Mouse (Mus musculus): Measurements from ENCODE around the gene Tcf7l2.

Tcf7l2 gene

DNA sequence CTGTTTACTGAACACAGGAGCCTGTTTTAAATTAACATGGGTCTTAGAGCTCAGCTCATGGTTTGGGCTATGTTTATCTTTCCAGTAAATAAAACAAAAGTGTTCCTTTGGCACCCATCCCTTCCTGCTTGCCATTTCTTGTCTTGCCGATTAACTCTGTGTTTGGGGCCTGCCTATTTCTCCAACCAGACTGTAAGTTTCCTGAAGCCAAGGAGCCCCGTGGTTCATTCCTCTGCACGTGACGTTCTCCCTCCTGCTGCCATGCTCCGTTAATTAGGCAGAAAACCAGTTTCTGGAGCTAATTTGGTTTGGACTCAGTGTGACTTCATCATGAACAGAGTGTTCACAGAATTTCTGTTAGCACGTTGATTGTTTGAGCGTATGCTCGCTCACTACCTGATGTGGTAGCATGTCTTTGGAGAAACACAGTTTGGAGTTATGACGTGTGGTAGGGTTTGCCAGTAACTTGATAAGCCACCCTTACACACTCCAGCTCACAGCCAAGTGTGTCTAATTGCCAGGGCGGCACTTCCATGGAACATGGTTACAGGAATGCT is 84.4 kb downstream of the Tcf7l2 start:
- DNase-seq (ENCODE audit: low read depth in 1 of 2, low spot score in 2 of 2) = no peak

DNA sequence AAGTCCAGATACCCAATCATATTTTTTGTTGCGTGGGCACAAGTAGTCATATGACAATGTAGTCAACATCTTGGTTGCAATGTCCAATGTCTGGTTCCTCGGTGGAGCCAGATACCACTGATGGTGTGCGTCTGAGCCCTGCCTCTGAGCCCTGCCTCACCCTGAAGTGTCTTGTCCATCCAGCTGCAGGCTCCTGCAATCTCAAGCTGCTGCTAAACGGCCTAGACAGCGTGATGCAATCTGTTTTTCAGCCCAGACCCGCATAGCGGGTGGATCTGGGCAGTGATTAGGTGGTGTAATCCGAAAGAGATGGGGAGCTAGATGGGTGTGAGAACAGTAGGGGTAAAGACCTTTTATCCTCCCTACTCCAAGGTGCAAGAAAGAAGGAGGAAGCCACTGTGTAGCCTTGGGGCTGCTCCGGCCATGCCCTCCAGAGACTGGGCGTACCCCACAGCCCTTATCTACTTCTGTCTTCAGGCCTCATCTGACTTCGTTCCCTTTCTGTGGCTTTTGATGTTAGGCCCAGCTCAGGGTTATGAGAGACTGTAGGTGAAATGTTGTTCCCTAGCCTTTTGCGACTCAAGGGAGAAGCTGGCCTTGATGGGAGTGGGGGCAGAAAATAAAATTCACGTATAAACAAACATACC is 86.1 kb downstream of the Tcf7l2 start:
- DNase-seq (ENCODE audit: low read depth in 1 of 2, low spot score in 2 of 2) = no peak

DNA sequence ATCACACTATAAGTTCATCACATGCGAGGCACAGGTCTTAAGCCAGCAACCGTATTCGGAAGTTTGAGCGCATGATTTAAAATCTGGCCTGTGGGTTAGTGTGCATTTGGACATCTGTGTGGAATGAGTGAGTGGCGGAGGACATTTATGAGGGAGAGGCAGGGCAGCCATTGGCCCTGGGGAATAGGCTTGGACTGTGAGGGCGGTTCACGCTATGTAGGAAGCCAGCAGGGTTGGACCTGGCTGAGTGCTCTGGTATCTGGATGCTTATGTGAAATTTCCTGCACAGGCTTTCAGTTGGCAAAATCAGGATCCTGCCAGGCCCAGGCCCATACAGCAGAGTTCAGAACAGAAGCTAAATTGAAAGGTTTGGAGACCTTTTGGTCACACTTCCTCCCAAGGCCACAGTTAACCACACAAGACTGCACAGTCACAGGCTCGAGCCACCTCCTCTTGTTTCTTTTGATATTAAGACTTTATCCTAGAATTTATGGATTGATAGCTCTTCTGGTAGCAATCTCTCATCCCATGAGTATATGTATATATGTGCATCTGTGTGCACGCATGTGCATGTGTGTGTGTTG is 89.4 kb downstream of the Tcf7l2 start:
- no peak for DNase-seq (ENCODE audit: low read depth in 1 of 2, low spot score in 2 of 2)

DNA sequence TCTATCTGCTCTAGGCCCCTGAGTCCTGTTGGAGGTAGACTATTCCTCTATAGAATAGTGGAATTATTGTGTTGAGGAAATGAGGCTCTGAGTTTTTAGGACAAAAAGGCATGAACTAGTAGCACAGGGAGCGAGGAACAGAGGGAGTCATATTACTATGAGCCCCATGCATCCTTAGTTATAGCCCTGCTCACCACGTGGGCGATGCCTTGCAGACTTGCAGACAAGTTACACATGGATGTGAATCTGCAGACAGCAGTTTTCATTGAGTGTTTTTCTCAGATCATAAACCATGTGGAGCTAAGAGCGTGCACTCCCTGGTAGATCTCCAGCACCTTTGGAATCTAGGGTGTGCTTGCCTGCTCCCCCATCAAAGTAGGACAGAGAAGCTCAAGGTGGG is 90.5 kb downstream of the Tcf7l2 start:
- DNase-seq (ENCODE audit: low read depth in 1 of 2, low spot score in 2 of 2) = no peak

DNA sequence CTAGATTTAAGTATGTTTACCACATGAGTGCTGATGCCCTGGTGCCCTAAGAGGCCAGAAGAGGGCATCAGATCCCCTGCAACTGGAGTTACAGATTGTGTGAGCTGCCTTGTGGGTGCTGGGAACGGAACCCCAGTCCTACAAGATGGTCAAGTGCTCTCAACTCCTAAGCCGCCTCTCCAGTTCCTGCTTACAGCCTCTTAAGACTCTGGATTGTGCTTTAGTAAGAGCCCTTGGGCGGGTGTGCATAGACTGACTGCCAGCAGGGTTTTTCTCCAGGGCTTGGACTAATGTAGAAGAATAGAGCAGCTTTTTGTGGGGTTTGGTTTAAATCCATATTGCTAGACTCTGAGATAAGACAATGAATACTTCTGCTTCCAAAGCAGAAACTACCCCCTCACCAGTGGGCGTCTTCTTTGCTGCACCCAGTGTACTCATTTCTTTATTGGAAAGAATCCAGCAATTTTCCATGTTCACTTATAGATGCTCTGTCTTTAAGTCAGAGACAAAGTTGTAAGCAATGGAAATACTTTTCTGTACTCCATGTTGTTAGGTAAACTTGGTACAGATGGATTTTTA is 92.3 kb downstream of the Tcf7l2 start:
- DNase-seq (ENCODE audit: low read depth in 1 of 2, low spot score in 2 of 2) = no peak

DNA sequence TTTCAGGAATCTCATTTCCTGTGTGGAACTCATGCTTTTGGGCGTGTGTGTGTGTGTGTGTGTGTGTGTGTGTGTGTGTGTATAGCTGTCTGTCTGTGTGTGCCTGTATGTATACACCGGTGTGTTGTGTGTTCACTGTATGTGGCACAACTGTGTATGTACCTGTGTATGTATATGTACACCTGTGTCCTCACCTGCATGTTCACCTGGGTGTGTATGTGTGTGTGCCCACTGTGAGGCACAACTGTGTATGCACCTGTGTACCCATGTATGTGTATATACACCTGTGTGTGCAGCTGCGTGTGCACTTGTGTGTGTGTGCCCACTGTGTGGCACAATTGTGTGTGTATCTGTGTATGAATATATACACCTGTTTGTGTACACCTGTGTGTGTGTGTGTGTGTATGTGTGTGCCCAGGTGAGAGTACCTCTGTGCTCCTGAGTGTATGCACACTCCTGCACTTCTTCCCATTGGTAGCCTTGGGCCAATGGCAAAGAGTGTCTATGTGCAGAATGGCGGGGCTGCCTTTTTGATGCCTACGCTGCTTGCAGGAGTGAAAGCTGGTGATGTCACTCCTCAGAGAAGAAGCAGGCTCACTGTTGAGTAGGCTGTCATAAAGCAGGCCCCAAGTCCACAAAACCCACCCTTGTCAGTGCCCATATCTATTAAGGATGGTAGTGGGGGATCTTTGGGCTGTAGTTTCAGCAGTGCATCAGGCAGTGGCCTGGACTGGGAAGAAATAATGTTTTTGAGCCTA is 95.5 kb downstream of the Tcf7l2 start:
- DNase-seq (ENCODE audit: low read depth in 1 of 2, low spot score in 2 of 2) = no peak

DNA sequence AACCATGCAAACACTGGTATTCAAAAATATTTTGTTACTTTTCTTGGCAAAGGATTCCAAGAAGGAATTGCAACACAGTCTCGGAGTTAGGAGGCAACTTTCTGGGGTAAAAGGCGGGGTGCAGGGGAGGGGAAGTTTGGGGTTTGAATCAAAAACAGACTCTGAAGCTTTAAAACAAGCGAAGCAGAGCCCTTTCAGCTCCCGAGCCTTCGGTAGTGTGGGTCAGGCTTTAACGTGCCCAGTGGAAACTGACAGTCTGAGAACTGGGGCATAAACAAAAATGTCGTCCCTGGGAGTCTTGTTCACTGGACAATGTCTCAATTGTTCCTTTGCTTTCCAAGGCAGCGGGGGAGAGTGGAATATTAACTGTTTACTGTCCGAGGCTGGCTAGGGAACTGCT is 96.3 kb downstream of the Tcf7l2 start:
- DNase-seq (ENCODE audit: low read depth in 1 of 2, low spot score in 2 of 2) = no peak

DNA sequence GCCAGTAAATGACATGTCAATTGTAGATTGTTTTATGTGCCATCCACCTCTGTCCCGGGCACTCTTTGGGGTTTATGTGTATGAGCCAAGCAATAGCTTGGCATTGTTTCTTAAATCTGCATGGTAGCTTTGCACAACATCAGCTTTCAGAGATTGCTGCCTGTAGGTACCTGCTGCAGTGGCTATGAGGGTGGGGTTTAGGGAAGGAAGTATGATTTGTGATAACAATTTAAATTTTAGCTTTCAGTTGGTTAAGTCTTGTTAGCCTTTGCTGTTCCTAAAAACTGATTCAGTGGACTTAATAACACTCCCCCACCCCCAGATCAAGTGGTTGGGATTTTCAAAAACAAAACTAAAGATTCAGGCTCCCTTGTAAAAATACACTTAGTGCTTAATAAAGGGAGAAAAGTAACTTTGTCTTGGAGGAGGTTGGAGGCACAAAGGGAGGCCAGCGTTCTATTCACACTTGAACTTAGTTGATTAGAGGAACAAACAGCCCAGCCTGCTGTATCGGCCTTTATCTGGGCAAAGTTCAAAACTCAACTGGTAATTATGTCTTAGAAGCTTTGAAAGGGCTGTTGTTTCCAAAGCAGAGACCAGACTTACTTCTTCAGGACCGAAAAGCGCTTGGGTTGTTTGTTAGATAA is 96.9 kb downstream of the Tcf7l2 start:
- no peak for DNase-seq (ENCODE audit: low read depth in 1 of 2, low spot score in 2 of 2)

DNA sequence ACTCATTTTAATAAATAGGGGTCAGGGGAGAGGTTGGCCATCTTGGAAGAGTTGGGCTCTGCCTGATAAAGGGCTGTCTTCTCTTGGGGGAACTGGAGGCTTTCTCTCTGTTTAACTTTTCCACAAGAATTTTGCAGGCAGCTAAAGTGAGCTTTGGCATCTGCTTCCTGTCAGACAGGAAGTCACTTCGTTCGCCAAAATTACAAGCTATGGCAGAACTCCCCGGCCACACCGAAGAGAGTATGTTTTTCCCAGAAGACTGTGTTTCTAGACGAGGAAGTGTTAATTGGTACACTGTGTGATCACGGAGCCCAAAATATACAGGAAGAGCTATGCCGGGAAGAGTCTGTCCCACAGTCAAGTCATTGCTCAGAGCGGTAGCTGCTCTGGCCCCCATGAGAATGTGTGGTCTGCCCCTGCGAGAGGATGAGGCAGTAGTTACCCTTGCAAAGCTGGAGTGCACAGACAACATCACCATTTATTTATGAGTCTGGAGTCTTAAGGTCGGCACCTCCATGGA is 97.5 kb downstream of the Tcf7l2 start:
- no peak for DNase-seq (ENCODE audit: low read depth in 1 of 2, low spot score in 2 of 2)

DNA sequence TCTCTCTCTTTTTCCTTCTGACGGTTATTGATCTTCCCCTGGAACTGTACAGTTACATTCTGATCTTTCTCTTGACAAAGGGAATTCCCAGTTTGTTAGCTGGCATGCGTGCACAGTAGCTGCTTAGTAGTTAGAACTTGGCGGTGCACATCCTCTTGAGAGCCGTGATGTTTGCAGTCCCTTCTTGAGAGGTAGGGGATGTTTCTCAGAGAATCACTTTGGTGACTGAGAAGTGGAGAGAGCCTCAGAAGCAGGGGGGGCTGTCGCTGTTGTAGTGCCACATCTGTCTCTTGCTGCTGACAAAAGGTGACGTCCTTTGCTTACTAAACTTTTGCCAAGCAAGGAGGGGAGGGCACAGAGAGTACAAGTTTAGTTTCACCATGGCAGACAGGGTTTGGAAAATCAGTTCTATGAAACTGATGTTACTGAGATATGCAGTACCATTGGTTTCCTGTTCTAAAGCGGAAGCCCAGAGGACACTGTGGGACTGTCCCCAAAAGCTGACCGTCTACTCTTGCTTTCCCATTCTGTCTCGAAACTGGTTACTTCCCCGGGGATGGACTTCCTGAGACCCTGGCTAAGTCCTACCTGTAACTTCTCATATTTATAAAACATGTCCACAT is 99.0 kb downstream of the Tcf7l2 start:
- no peak for DNase-seq (ENCODE audit: low read depth in 1 of 2, low spot score in 2 of 2)

DNA sequence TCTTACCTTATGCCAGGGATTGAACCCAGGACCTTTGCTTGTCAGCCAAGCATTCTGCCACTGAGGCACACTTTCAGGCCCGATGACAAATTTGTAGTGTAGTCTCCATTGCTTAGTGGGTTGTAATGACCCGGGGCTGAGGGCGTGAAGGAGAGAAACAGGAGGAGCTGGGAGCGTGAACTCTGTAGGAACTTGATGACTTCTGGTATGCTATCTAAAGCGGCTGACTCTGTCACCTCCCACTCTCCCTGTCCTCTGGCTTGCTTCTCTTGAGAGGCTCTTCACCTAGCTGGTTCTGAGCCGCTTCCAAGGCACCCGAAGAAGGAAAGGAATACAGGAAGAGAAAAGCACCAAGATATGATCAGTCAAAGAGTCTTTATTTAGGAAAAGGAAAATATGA is 100.4 kb downstream of the Tcf7l2 start:
- DNase-seq (ENCODE audit: low read depth in 1 of 2, low spot score in 2 of 2) = no peak

DNA sequence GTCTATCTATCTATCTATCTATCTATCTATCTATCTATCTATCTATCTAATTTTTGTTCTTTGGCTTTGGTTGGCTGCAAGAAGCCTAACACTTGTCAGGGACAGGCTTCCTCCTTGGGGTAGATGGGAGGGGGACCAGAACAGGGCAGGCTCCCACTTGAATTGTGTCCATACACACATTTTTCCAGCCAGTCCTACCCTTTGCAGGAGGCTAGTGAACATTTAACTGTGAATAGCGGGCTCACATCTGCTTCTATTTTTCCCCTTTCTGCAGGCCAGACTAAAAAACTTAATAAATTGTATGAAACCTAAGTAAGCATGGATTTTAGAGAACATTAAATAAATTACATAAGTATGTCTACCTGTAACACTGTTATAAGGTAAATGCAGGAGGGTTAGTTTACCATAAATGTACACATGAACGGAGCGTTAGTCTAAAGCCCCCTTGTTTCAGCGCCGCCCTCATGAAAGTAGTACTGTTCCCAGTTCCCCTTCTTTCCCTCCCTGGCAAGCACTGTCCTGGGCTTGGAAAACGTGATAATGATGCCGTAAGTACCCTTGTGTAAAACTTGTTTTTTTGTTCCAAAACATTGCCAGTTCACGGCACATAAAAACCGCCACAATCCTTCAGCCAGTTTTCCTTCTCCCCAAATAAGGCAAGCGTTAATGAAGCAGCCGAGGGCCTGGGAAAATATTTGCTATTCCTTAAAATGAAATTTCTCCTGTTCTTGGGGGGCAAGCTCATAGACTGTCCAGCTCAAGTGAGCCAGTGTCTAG is 101.7 kb downstream of the Tcf7l2 start:
- DNase-seq (ENCODE audit: low read depth in 1 of 2, low spot score in 2 of 2) = no peak

DNA sequence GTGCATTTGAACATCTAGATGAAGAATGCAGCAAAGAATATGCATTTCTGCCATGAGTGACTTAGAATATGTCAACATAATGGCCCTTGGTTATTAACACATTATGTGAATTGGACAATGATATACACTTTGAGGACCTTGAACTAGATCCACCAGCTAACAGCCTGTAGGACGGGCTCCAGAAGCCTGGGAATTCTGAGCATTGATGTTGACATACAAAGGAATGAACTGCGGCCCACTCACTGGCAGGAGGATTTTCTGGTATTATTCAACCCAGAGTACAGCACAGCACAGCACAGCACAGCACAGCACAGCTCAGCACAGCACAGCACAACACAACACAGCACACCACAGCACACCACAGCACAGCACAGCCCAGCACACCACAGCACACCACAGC is 104.1 kb downstream of the Tcf7l2 start:
- DNase-seq (ENCODE audit: low read depth in 1 of 2, low spot score in 2 of 2) = no peak

DNA sequence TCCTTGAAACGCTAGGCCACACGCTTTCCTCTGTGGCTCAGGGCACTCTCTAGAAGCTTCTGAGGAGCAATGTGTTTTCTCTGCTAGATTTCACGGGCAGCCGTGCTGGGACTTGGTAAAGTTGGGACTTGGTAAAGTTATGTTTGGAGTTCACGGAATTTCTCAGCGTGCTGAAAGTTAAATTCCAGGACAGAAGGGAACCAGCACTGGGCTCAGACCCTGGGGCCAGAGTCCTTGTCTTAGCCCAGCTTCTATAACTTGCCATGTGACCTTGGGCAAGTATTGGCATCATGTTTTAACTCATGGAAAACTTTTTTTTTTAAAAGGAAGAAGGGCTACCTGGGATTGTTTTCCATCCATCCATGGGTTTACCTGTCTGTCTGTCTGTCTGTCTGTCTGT is 104.6 kb downstream of the Tcf7l2 start:
- no peak for DNase-seq (ENCODE audit: low read depth in 1 of 2, low spot score in 2 of 2)

DNA sequence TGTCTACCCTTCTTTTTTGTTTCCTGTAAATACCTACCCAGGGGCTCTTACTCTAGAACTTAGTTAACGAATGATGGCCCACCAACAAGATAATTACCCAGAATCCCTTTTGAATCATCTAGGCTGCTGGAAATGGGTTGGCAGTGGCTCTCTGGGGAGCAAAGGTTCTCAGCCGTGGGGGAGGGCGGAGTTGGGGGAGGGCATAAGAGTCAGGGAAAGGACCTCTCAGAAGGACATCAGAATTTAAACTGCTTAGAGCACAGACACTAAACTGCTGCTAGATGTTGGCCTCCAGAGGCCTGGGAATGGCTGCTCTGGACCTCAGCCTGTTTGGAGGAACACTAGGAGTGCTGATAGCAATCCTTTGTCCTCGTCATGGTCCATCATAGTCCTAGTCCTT is 105.4 kb downstream of the Tcf7l2 start:
- DNase-seq (ENCODE audit: low read depth in 1 of 2, low spot score in 2 of 2) = no peak

DNA sequence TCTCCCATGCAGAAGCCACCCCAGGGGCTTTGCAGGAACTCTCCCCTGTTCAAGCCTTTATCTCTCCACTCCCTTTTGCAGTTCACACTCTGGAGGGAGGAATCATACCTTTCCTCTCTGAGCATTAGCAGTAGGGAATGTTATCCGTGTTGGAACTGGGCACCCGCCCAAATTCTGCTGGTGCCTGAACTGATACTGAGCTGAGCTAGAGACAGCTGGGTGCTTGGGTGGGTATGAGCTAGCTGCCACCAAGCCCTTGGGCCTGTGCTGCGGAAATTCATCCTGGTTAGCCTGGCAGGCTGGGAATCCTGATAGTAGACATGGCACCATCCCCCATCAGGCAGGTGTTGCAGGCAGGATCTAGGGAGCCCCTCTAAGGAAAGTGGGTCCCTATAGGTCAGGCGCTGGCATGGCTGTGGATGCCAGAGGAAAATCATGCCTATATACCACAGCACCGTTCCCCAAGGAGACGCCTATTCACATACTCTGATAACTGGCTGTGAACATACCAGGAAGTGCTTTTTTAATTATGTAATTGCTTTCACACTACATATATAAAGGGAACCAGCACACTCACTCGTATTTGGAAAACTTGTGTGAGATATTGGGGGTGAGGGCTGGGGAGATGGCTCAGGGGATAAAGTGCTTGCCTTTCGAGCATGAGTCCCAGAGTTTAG is 108.9 kb downstream of the Tcf7l2 start:
- no peak for DNase-seq (ENCODE audit: low read depth in 1 of 2, low spot score in 2 of 2)

DNA sequence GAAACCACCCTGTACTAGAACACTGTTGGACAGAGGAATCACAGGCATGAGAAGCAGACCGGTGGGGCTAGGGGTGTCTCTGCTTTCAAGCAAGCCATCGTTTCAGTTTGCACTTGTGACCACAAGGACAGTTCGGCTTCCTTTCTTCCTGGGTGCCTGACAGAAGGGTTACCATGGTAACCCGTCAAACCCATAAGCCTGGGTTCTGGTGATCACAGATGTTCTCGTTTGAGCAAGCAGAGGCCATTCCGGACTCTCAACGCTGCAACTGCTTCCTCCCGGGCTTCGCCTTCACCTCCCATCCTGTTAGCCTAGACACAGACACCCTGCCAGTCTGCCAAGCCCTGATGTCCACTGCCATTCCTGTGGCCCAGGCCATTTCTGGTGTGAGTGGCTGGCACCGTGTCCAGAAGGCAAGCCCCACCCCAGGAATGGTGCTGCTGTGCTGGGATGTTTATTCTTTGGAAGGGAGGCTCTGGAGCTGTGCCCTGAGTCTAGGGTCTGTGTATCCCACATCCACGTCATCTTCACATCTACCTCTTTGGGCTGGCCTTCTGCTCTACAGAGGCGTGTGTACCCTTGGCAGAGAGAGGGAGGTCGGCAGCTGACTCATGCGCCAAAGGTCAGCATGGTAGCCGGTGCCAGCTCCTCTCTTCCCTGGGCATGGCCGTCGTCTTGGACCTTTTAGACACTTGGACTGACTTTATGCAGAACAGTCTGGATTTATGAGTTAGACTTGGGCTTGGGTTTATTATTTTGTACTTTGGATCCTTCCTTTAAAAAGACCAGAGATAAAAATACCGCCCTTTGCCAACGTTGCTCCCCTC is 110.1 kb downstream of the Tcf7l2 start:
- no peak for DNase-seq (ENCODE audit: low read depth in 1 of 2, low spot score in 2 of 2)

DNA sequence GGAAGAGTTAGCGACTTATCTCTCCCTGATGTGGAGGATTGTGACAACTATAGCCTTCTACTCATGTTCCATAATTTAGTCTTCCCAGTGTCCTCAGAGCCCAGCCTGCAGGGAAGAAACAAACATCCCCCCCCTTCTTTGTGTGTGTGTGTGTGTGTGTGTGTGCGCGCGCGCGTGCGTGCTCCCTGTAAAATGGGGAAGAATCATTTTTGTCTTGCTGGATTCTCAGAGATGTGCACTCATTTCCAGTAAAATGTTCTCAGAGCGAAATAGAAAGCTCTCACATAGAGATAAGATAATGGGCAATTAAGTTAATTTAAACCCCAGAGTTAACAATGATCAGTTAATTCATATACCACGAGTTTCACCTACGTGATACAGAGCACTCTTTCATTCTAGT is 112.8 kb downstream of the Tcf7l2 start:
- DNase-seq (ENCODE audit: low read depth in 1 of 2, low spot score in 2 of 2) = no peak

DNA sequence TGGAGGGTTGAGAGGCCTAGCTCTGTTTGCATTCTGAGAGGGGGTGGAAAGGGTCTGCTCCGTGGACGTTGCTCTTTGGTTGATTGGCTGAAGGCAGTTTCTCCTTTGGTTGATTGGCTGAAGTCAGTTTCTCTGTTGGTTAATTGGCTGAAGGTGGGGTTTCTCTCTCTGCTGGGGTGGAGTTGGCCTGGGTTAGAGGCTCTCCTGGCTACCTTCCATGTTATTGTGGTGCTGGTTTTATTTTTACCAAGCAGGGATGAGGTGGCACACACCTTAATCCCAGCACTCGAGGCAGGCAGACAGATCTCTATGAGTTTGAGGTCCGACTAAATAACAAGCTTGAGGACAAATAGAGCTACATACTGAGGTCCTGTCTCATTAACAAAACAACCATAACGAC is 114.0 kb downstream of the Tcf7l2 start:
- DNase-seq (ENCODE audit: low read depth in 1 of 2, low spot score in 2 of 2) = no peak

All from monocyte, adult 2 months (primary cell).